In genomic region chr1:192295243-192295860, GRCm38 (mm10) we compare ENCODE assay signal across 22 mouse cellular contexts.
DNase-seq lines count a peak whose midpoint lies in the region; ATAC-seq and TF ChIP-seq lines count a peak whose summit lies in the region.
"Had no signal": no experiment of that assay in that cellular context is flagged by ENCODE, and none has a peak within 500 bp of the region (broad histone marks: within the 10 kb centered on the region; RNA-seq: fewer than 3 reads in every experiment).

No protein-coding gene starts in this region.

- peak; percentile 14 for DNase-seq in left cerebral cortex, postnatal 4 days
- DNase-seq in left cerebral cortex, postnatal 36 days (ENCODE audit: low spot score in 2 of 2), result no peak
- DNase-seq in cerebellum, adult 11-12 months, result peak; percentile 73
- peak; percentile 78 for DNase-seq in cerebellum, adult 9-10 months
- no peak for DNase-seq in gastrocnemius, postnatal 36 days
- DNase-seq: adrenal gland, adult 8-10 months; B cell, adult 2 months; gastrocnemius, postnatal 25 days; heart, adult 2 months; heart, postnatal 14 days; kidney, adult 11 months; kidney, postnatal 36 days; right cerebral cortex, postnatal 14 days; thymus, postnatal 25 days had no signal

- TF ChIP-seq CTCF in cortical plate, adult 2 months (IDR thresholded peaks at IDR 0.05; ENCODE audit: extremely low read depth, insufficient read depth, low read length), result no peak

- H3K27ac ChIP-seq in cortical plate, adult 2 months (ENCODE audit: insufficient read depth, low read length), result 0 out of 2 replicates have a peak overlapping the region, but pooled peaks have one; percentile 70
- H3K27ac ChIP-seq: embryonic facial prominence, embryonic 15.5 days; forebrain, embryonic 15.5 days; heart, adult 2 months; heart, embryonic 13.5 days; kidney, embryonic 15.5 days; limb, embryonic 10.5 days; midbrain, embryonic 12.5 days had no signal

- no peak for ATAC-seq in erythroid progenitor cell, adult 5-6 weeks (replicated peaks; ENCODE audit: low FRiP score, poor library complexity, severe bottlenecking)
- ATAC-seq: forebrain, embryonic 15.5 days had no signal

- intact Hi-C loops in left cerebral cortex, postnatal 4 days (cut with DNase I), result loop anchor here (10.0 kb wide), 1 partner anchor 101 kb away; the partner anchor contains the start of gene Kcnh1
- intact Hi-C loops in left cerebral cortex, postnatal 36 days (cut with DNase I), result no loop called here
- intact Hi-C loops in gastrocnemius, postnatal 36 days (cut with DNase I), result no loop called here

- no peak for TF ChIP-seq POLR2A in cortical plate, adult 2 months (IDR thresholded peaks at IDR 0.05; ENCODE audit: extremely low read depth, insufficient read depth, low read length)

- no peak overlapping the region for H3K4me3 ChIP-seq in cortical plate, adult 2 months (ENCODE audit: insufficient read depth, low read length)
- H3K4me3 ChIP-seq: embryonic facial prominence, embryonic 15.5 days; forebrain, embryonic 15.5 days; heart, adult 2 months; heart, embryonic 13.5 days; kidney, embryonic 15.5 days; limb, embryonic 10.5 days; midbrain, embryonic 12.5 days had no signal

- peaks cover 4% of the 10 kb centered on the region for H3K4me1 ChIP-seq in cortical plate, adult 2 months (ENCODE audit: control insufficient read depth, insufficient read depth, low read length)
- H3K4me1 ChIP-seq: embryonic facial prominence, embryonic 15.5 days; forebrain, embryonic 15.5 days; limb, embryonic 10.5 days; midbrain, embryonic 12.5 days had no signal

Comparison
In these comparisons a context has a peak if more than half of its experiments do, and no peak if none do; other contexts are left out.
1. DNase-seq: peak in left cerebral cortex, postnatal 4 days (single experiment), cerebellum, adult 11-12 months (single experiment) and cerebellum, adult 9-10 months (single experiment); none in left cerebral cortex, postnatal 36 days (0 of 2) and gastrocnemius, postnatal 36 days (0 of 2).